Mouse (Mus musculus): Measurements from ENCODE around the gene Fndc3a.

Fndc3a gene

DNA sequence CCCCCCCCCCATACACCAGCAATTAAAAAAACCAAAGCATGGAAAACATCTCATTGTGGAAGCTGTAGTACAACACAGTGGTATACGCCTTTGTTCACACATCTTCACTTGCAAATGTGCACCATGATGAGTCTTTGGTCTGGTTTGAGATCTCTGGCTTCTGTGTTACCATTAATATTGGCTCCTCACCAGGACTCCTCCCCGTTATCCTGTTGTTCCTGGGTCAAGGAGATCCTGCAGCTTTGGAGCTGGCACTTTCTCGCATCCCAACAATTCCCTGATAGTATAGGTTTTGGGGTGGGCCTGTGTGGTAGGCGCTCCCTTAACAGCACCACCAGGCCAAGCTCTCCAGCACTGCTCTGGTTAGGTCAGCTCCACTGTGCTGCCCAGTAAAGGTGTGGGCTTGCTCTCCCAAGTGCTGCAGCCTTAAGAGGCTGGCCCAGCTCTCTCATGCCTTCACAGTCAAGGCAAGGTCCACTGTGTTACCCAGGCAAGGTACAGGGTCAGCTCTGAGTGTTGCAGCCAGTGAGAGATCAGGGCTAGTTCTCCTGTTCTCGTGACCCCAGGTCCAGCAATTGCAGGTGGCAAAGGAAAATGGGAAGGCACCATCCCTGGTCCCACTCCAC, 173.3 kb downstream of the Fndc3a start:
- DNase-seq (ENCODE audit: low spot score in 2 of 2): no peak

- DNase-seq (ENCODE audit: low spot score in 2 of 2): no peak
These were observed 175.9 kb downstream of the Fndc3a start for GRCm38 (mm10) chr14:72533862-72534261.

GRCm38 (mm10) chr14:72532028-72532917, 177.5 kb downstream of the Fndc3a start:
- DNase-seq (ENCODE audit: low spot score in 2 of 2): no peak

DNA sequence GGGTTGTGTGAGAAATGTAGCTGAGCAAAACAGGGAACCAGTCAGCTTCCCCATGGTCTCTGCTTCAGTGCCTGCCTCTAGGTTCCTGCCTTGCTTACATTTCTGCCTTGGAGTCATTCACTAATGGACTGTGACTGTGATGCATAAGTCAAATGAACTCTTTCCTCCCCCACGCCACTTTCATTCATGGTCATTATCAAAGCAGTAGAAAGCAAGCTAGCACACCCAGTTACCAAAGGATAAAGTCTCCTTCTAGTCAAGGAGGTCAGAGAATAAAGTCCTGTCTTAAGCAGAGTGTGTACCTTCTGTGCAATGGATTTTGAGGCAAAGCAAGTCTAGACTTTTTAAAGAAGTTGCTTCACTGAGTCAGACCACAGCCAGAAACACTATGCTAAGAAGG, 182.7 kb downstream of the Fndc3a start:
- DNase-seq (ENCODE audit: low spot score in 2 of 2): no peak

- no peak for DNase-seq (ENCODE audit: low spot score in 2 of 2)
These were observed 190.2 kb downstream of the Fndc3a start for GRCm38 (mm10) chr14:72519561-72519960.

- no peak for DNase-seq (ENCODE audit: low spot score in 2 of 2)
These were observed 191.0 kb downstream of the Fndc3a start for GRCm38 (mm10) chr14:72518786-72519185.

GRCm38 (mm10) chr14:72516376-72516775, 193.4 kb downstream of the Fndc3a start:
- DNase-seq (ENCODE audit: low spot score in 2 of 2): no peak

DNA sequence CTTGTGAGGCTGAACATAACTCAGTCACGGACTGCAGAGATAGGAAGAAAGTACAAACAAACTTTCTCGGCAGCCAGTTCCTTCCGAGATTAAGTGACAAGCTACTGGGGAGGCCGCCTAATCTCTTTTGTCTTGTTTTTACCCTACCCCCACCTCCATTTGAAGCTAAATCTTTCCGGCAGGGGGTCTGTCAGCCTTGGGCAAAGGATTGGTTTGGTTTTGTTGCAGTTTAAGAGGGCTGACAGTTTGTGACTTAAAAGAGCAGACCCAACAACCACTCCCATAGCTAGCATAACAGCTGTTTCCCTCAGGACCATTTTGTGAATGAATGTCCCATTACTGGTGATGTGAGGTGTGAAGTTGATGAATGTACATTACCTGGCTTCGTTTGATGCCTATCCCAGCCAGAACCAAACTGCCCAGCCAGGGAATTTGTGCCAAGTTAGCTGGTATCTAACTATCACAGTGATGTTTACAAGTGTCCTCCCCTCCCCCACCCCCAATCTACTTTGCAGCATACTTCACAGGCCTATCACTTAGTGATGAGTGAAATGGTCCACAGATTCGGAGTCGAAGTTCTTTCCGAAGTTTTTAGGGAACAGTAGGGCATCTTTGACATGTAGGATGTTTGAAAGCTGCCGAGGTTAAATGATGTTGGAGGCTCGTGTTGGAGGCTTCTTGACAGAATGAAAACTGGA, 202.9 kb downstream of the Fndc3a start:
- DNase-seq (ENCODE audit: low spot score in 2 of 2): no peak

- no peak for DNase-seq (ENCODE audit: low spot score in 2 of 2)
These were observed 203.6 kb downstream of the Fndc3a start for GRCm38 (mm10) chr14:72506018-72506722.

DNA sequence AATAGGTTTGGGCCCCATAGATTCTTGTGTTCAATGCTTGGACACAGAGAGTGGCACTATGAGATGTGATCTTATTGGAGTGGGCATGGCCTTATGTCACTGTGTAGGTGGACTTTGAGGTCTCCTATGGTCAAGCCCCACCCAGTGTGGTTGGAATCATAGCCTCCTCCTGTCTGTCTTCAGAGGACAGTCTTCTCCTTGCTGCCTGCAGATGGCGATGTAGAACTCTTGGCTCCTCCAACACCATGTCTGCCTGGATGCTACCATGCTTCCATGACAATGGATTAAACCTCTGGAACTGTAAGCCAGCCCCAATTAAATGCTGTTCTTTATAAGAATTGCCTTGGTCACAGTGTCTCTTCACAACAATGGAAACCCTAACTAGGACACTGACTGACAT, 204.8 kb downstream of the Fndc3a start:
- no peak for DNase-seq (ENCODE audit: low spot score in 2 of 2)

DNA sequence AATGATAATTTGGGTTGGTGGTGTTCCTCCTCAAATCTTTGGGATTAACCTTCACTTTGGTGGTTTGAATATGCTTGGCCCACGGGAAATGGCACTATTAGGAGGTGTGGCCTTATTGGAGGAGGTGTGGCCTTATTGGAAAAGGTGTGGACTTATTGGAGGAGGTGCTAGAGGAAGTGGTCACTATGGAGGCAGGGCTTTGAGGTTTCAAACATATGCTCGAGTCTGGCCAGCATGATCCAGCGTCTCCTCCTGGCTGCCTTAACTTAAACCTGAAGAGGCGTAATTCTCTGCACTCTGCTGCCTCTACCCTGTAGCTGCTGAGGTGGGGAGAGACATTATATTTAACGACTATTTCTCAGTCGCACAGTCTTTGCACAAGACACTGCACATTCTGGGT, 206.6 kb downstream of the Fndc3a start:
- DNase-seq (ENCODE audit: low spot score in 2 of 2): no peak

- DNase-seq (ENCODE audit: low spot score in 2 of 2): no peak
These were observed 216.0 kb downstream of the Fndc3a start for GRCm38 (mm10) chr14:72493775-72494174.

DNA sequence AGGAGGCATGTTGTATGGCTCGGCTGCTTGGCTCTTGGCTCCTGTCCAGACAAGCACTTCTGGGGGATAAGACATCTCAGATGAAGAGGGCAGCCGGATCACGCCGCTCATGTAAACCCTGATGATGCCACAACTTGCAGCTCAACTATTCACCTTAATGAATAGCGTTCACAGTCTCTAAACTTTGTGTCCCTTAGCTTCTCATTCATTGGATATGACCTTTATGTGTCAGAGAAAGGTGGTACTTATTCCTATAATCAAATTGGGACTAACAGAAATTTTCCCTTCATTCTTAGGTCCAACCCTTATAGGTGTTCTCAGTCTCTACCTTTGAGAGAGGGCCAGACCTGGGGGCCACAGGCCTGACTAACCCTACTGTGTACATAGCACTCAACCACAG, 218.1 kb downstream of the Fndc3a start, which contains the start of gene Gm9195:
Gene Gm9195, minus strand, starts transcription at position 101 of the 400 bp plus-strand sequence.
- DNase-seq (ENCODE audit: low spot score in 2 of 2): no peak

DNA sequence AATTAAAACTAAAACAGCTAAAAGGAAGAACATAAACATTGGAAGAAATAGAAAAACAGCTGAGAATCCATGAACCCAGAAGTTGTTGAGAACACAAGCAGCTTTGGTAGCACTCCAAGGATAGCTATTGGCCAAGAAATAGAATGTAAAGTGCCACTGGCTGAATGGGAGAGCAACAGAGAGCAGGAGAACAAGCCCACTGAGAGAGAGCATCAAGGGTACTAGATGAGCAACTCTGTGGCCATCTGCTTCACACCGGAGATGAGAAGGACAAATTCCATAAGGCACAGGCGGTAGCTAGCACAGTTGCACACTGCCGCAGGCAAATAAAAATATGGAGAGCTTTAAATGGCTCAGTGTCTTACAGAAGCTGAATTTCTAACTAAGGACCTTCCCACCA, 219.4 kb downstream of the Fndc3a start:
- DNase-seq (ENCODE audit: low spot score in 2 of 2): no peak
